Mouse (Mus musculus) E14TG2a.4 (cell line): Measurements from ENCODE around the gene Mta3.

Source experiments
- CTCF ChIP-seq: conservative IDR thresholded peaks from 2 replicates; pipeline ENCODE4 v1.5.1; 2014; ENCODE audit warnings: low read length
- NANOG ChIP-seq: IDR thresholded peaks from 2 replicates; pipeline ENCODE4 v1.6.1; 2014; ENCODE audit warnings: borderline replicate concordance, low read length, mixed read lengths
- POU5F1 ChIP-seq: IDR thresholded peaks from 2 replicates; pipeline ENCODE4 v1.6.1; 2014; ENCODE audit warnings: low read length, borderline replicate concordance

- TF ChIP-seq CTCF: no peak
- no peak for TF ChIP-seq NANOG
- no peak for TF ChIP-seq POU5F1
Measured at GRCm38 (mm10) chr17:83858413-83858812, 152.4 kb downstream of the Mta3 start.
